Mouse (Mus musculus) thymus, adult 2 months (tissue): ENCODE measurements around the gene Tmsb15a. TPM values are rescaled to one million over a fixed set of nuclear protein-coding genes. Genes with fewer than 3 reads are reported as not detected.

Source experiments
- DNase-seq: peaks from one replicate; pipeline ENCODE4 v3.0.0; 2021
- H3K27ac ChIP-seq: fragments of 200-500 bp; 2 replicates; pipeline ENCODE4 v1.5.1; 2012; ENCODE audit warnings: low read length, control low read depth; ENCODE audit not compliant: control insufficient read depth, insufficient read depth
- H3K27me3 ChIP-seq: fragments of 200-500 bp; 2 replicates; pipeline ENCODE4 v1.6.1; 2012; ENCODE audit warnings: mild to moderate bottlenecking, low read length, moderate library complexity, mixed read lengths; ENCODE audit not compliant: control insufficient read depth, insufficient read depth
- H3K36me3 ChIP-seq: fragments of 200-500 bp; 2 replicates; pipeline ENCODE4 v1.6.1; 2012; ENCODE audit warnings: mild to moderate bottlenecking, low read length, moderate library complexity; ENCODE audit not compliant: control insufficient read depth, insufficient read depth
- H3K4me1 ChIP-seq: fragments of 200-500 bp; replicated peaks from 2 replicates; pipeline ENCODE4 v1.6.1; 2012; ENCODE audit warnings: low read length; ENCODE audit not compliant: control insufficient read depth, insufficient read depth
- H3K4me3 ChIP-seq: fragments of 200-500 bp; 2 replicates; pipeline ENCODE4 v1.5.1; 2012; ENCODE audit warnings: mild to moderate bottlenecking, low read length, control low read depth, moderate library complexity; ENCODE audit not compliant: control insufficient read depth, insufficient read depth
- CTCF ChIP-seq: fragments of 200-500 bp; IDR thresholded peaks from 2 replicates; pipeline ENCODE4 v1.5.1; 2012; ENCODE audit warnings: mild to moderate bottlenecking, control low read depth, low read length, moderate library complexity, borderline replicate concordance; ENCODE audit not compliant: control insufficient read depth, poor library complexity, insufficient read depth; ENCODE audit errors: extremely low read depth
- POLR2A ChIP-seq: fragments of 200-500 bp; IDR thresholded peaks from 2 replicates; pipeline ENCODE4 v1.6.1; 2012; ENCODE audit warnings: mild to moderate bottlenecking, low read length, control low read depth, moderate library complexity; ENCODE audit not compliant: control insufficient read depth, poor library complexity, insufficient read depth; ENCODE audit errors: extremely low read depth
- WGBS: fragments of 180-500 bp; shearing (Covaris S2); methylation state at CpG from one replicate; pipeline ENCODE4 v1.1.7; 2018; 5-methylcytosine and 5-hydroxymethylcytosine counted together
- polyA plus RNA-seq: library from polyadenylated mRNA; depleted of rRNA; stranded (reverse); fragments of >200 nt; gene quantifications from 2 replicates; pipeline ENCODE4 v1.2.3, GENCODE M21; 2012; rRNA removed

Tmsb15a gene
- polyA plus RNA-seq, 1 experiment = not detected

DNA sequence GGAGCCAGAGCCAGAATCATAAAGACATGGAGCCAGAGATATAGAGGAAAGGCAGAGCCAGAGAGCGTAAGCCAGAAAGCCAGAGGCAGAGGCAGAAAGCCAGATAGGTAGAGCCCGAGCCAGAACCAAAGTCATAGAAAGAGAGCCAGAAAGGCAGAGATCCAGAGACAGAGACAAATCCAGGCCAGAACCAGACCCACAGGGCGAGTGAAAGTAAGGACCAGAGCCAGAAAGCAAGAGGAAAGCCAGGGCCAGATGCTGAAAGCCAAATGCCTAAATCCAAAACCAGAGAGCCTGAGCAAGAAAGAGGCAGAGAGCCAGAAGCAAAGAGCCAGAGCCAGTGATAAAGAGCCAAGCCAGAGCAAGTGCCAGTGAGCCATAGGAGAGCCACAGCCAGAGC, 37.3 kb downstream of the Tmsb15a start:
- TF ChIP-seq POLR2A = no peak
- Histone ChIP-seq H3K27ac (no peak overlapping the region), H3K36me3 (no peaks in the 10 kb centered on the region), H3K27me3 (no peaks in the 10 kb centered on the region), H3K4me3 (no peak overlapping the region), H3K4me1 (no peaks in the 10 kb centered on the region)
- 80% methylated on average over 3 of the region's 3 CpGs for WGBS
- DNase-seq = no peak

GRCm38 (mm10) chrX:135681858-135682257, 43.2 kb downstream of the Tmsb15a start:
- H3K27ac ChIP-seq = no peak overlapping the region
- no peak for DNase-seq
- WGBS = 84% methylated on average over 2 of the region's 2 CpGs
- no peaks in the 10 kb centered on the region for H3K36me3 ChIP-seq
- no peak for TF ChIP-seq CTCF
- no peak for TF ChIP-seq POLR2A
- no peaks in the 10 kb centered on the region for H3K27me3 ChIP-seq
- H3K4me3 ChIP-seq = no peak overlapping the region
- H3K4me1 ChIP-seq = no peaks in the 10 kb centered on the region

Other genes with a start within 250 kb of the Tmsb15a start
- not detected in 2 replicates for gene AV320801, start 230.7 kb downstream of the Tmsb15a start, polyA plus RNA-seq
- gene Nxf7, start 126.5 kb downstream of the Tmsb15a start, polyA plus RNA-seq = 0.19 TPM in 1 of 2 replicates, not detected in the other
- not detected in 2 replicates for gene Prame, start 97.6 kb downstream of the Tmsb15a start, polyA plus RNA-seq
- gene Tcp11x2, start 31.5 kb downstream of the Tmsb15a start, polyA plus RNA-seq = not detected in 2 replicates
- gene Armcx5, start 17.5 kb upstream of the Tmsb15a start, polyA plus RNA-seq = 2.0 and 2.1 TPM in 2 replicates
- 19.9 and 20.3 TPM in 2 replicates for gene Gprasp1, start 17.5 kb upstream of the Tmsb15a start, polyA plus RNA-seq
- 11.5 and 14.6 TPM in 2 replicates for gene Bhlhb9, start 72.3 kb upstream of the Tmsb15a start, polyA plus RNA-seq
- 5.0 and 14.9 TPM in 2 replicates for gene Gprasp2, start 113.8 kb upstream of the Tmsb15a start, polyA plus RNA-seq